Mouse (Mus musculus) WW6 (cell line): ENCODE results near the gene Nkd2.

Experiments
- DNase-seq: peaks from one replicate; pipeline ENCODE4 v3.0.0-alpha.2; 2013; ENCODE audit warnings: low read depth, low spot score

Nkd2 gene

DNA sequence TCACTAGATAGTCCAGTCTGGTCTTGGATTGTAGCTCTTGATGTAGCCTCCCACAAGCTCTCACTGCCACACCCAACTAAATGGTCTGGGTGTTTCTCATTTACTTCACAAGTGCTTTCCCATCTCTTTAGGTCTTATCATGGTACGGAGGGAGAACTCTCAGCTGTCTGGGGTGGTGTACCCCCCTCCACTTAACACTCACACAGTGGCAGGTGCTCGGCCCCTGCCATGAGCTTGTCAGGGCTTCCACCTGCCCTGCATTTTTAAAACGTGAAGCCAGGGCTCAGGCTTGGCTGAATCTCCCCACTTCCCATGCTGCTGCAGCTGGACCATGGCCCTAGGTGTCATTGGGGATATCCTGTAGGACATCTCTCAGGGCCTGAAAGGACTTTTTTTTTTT, 28.5 kb downstream of the Nkd2 start:
- no peak for DNase-seq

DNA sequence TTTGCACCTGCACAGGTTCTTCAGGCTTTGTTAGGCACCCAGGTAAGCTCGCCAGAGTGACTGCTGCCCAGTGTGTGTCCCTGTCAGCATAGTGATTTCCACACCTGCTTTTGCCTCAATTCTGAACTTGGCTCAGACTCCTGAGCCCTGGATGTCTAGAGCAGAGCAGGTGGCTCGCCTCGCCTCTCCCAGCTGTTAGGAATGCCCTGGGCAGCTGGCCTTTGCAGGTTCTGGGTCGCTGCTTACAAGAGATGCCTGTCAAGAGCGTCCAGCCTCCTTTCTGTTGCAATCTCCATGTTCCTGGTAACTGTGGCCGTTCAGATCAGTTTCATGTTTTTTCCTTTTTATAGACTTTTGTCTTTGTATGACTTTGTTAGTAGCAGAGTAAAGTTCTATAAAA, 31.1 kb downstream of the Nkd2 start:
- no peak for DNase-seq

DNA sequence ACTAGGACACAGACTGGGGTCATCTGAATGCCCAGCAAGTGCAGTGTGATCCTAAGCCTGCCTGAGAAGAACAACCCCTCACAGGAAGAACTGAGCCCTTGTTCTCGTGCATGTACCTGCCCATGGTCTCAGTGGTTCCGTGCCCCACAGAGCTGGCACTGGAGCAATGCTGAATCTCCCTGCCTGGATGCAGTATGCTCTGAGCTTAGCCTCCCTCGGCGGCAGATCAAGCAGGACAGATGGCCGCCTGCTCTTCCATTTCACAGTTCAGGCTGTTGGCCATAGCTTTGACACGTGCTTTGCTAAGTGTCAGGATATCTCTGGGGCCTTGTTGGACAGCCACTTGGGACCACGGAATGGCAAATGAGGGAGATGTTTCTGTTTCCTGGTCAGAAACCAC, 33.2 kb downstream of the Nkd2 start:
- no peak for DNase-seq

DNA sequence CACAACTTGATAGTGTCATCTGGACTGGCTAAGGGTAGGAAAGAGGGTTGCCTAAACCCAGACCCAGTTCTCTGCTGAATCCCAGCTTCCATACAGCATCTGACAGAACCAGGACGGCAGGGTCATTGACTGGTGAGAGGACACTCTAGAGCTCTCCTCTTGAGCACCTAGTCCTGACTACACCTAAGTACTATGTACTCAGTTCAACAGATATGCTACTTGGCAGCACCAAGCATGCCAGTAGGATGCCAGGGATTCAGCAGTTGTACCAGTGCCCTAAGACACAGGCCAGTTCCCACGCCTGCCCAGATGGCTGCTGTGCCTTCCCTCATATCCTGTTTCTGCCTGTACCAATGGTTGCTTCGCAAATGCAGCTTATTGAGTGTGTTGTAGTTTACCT, 34.5 kb downstream of the Nkd2 start:
- DNase-seq: no peak

DNA sequence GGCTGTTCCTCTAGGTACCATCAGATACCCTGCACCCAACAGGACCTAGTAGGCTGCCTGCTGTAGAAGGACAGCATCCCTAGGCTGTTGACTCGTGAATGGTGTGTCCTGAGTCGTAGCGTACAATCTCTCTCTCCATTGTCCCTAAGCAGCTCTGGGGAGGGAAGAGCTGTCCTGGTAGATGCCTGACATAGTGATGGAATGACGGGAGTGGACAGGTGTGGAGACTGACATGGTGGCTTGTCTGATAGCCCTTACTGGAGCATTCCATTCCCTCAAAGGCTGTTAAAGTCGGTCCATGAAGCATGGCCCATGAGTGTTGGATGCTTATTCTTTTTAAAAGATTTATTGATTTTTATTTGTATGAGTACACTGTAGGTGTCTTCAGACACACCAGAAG, 42.5 kb downstream of the Nkd2 start:
- no peak for DNase-seq

DNA sequence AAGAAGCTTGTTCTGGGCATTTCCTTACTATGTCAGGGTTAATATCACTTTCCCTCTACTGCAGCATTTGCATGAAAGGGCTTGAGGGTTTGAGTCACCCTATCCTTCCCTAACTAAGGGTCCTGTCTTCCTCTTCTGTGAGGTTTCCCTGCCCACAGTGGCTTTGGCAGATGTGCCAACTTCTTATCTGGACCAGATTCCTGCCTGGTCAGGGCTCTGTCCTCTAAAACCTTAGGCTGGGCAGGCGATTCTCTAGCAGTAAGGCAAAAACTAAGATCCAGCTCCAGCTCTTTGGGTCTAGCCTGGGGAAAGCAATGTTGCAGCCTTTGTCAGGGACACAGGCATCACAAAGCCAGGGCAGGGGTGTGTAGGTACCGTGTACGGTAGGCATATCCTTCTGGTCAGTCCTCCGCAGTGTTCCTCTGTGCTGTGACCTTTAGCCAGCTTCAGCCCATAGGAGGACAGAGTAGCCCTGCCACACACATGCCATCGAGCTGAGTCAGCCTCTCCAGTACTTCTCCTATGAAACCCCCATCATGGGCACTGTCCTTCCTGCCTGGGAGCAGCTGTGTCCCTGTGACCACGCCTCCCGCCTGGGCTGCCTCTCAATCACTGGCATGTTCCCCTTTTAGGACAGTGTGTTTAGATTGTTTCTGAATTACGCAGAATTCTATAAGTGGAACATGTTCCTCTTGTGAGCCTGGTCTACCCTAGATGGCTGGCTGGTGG, 43.8 kb downstream of the Nkd2 start:
- DNase-seq: no peak

DNA sequence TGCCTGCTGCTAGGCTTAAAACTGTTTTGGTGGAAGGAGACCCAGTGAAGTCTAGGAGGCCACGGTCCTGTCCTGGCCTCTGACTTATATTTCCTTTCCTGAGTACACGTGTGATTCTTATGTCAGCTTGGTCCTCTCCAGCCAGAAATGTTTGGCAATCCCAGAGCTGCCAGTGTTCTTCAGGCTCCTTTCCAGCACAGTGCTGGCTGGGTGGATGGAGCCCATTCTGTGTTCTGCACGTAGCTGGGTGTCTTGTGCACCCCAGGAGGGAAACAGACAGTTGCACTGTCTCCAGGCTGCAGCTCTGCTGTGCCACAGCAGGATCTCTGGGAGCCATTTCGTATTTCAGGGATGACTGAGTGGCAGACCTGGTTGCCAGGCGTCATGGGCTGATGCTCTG, 48.3 kb downstream of the Nkd2 start:
- DNase-seq: no peak

DNA sequence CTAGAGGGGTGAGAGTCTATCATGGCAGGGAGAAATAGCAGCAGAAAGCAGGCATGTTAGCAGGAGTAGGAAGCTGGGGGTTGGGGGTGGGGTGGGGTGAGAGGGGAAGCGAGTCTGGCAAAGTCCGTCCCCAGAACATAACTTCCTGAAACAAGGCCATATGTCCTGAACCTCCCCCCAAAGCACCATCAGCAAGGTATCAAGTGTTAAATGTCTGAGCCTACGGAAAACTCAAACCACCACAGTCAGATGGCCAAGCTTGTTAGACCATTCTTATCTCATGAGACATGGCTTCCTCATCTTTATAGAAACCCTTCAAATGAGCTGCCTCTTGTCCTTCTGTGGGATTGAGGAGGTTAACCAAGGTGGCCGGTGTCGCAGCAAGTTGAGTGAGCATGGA, 54.3 kb downstream of the Nkd2 start:
- DNase-seq: no peak

DNA sequence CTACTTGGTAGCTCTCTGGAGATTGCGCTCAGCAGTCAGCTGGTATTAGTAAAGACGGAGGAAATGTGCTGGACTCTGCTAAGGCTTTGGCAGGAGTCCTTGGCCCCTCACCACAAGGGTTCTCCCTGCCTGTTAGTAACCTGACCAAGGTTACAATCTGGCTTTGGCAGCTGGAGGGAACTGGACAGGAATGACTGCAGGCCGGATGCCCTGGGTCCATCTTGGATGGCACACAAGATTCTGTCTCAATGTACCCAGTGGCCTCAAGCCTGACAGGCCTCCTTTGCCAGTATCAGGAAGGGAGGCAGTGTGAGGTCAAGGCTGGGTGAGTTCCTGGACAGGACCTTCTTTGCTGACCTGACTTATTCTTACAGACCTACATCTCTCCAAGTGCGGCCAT, 55.3 kb downstream of the Nkd2 start:
- no peak for DNase-seq

DNA sequence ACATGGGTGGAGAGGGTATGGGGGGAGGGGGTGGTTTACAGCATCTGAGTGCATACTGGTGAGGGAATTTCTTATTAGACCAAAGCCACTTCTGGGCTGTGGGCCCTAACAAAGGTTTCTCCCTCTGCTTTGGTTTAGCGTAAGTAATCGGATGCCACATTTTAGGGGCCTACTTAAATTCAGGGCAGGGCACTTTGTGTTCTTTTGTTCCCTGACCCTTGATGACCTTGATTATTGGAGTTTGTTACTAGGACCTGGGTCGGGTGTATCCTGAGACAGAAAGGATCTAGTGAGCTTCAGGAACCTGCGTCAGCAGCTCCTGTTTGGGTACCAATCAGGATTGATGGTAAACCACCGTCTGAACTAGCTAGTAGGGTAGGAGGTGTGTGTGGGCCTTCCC, 64.9 kb downstream of the Nkd2 start:
- DNase-seq: peak; percentile 53

DNA sequence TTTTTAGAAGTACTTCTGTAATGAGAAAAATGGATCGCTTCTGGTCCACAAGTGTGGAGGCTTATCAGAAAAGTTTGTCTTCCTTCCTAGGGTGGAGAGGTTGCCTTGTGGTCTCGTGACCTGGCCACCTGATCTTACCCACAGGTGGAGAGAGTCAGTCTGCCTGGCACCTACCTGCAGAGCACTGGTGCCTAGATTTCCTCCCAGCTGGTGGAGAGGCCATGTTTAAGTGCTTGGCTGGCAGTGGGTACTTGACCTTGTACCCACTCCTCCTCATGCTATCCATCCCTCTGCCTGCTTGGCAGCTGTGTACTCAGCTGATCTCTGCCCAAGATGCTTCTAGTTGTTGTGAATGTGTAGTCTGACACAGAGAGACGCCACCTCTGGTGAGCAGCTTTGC, 69.9 kb downstream of the Nkd2 start:
- no peak for DNase-seq

DNA sequence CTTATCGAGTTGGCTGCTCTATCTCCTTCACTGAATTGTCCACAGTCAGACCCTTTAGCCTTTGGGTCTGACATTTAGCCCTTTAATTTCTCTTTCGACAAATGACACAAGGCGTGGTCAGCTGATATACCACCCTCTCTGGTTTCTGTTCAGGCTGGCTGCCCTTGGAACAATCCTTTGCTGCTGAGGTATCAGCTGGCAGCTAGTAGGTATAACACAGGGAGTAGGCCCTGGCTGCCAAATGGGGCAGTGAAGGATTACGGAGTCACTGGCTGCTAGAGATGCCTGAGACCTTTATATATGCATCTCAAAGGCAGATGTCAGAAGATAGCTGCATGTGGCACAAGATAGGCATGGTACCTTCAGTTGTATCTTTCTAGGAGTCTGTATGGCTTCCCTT, 71.6 kb downstream of the Nkd2 start:
- DNase-seq: no peak

DNA sequence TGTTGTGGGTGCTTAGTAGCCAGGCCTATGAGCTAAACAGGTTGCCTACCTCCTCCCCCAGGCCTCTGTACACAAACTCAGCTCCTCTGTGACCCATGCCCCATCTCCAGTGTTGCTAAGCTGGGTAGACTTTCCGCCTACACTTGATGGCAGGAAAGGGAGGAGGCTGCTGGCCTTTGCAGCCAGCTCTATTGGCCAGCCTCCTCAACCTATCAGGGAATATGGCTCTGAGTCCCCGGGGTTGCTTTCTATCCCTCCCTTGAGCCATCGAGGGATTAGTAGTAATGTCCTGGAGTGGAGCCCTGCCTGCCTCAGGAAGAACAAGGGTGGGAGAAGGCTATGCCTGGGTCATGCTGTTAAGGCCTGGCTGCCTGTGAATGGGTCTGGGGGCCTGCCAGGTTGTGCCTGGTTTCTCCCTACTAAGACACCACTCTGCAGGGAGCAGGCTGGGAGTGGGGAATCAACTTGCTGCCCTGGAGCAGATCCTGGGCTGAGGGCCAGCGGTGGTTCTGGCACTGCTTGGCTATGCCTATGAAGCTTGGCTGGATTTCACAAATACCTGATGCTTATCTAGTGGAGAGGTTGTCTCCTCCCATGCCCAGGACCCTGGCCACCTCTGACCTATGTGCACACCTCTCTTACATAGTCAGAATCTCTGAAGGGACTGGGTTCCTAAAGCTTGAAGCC, 73.8 kb downstream of the Nkd2 start:
- no peak for DNase-seq

DNA sequence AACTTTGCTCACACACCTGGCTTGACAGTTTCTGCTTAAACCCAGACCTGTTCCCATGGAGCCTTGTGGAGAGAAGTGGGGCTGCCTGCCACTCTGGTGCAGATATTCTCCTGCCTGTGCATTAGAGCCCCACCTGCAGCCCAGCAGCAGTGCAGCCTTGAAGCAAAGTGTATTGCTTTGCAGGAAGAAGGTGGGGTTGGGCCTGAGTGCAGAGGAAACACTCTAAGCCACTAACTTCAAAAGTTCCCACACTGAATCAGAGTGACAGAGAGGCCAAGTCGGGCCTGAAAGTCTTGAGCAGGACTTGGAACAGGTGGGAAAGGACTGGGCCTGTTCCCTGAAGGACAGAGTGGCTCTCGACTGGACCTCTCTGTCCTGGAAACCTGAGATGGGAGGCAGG, 74.8 kb downstream of the Nkd2 start:
- DNase-seq: no peak

DNA sequence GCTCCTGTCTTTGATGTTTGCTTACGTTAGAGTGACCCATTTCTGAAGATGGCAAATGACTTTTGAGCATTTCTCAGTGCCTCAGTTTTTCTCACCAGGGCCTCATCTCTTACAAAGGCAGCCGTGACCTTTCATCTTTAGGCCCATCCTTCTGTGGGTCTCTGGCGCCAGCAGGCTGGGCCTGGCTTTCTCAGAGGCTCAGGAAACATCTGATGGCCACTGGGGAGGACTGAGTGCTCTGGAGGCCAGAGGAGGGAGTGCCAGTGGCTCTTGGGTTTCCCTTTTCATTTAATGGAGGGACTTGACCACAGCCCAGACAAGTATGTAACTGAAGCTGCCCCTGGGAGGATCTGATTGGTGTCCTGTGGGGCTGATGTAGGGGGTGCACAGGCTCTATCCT, 76.3 kb downstream of the Nkd2 start:
- no peak for DNase-seq

DNA sequence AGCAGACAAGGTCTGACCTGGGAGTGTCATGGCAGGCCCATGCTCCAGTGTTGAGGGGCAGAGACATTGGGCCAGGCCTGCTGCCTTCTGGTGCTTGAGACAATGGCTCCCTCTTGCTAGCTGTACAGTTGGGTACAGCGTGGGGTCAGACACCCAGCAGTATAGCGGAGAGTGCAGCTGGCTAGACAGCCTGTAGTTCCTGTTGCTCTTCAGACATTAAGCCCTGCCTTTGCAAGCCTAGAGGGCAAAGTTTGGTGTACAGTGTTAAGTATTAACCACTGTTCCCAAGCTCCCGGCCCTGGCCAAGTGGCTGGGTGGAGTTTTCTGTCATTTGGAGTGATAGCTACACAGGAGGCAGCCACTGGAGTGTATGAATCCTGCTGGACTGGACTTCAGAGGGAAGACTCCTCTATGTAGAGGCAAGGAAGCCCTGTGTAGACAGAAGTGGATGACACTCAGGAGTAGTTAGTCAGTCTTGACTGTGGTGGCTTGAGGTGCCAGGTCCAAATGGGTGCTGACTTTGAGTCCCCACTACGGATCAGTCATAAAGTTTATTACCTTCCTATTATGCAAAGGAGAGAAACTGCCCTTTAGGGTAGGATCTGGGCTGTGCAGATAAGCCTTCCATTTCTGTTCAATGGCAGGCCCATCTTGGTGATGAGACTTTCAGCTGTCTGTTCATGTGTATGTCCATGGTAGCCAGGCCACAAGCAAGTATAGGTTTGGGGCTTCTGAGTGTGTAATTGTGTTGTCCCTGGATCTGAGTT, 77.3 kb downstream of the Nkd2 start:
- DNase-seq: no peak
